Mouse (Mus musculus): Measurements from ENCODE around the gene Sez6. TPM values are rescaled to one million over a fixed set of nuclear protein-coding genes. Genes with fewer than 3 reads are reported as not detected.

Gene Sez6
- polyA plus RNA-seq, 1 experiment from 2014 or later = 13.3 TPM

Other genes with a start within 250 kb of the Sez6 start
- 5.0 and 15.3 TPM in 2 replicates for gene Nufip2, start 244.6 kb upstream of the Sez6 start, polyA plus RNA-seq (2014; fragmentation: Nextera tagmentation; extraction: Ambion mirVana)
- 2.7 and 4.0 TPM in 2 replicates for gene Cryba1, start 205.5 kb upstream of the Sez6 start, polyA plus RNA-seq (2014; fragmentation: Nextera tagmentation; extraction: Ambion mirVana)
- gene Myo18a, start 167.6 kb upstream of the Sez6 start, polyA plus RNA-seq (2014; fragmentation: Nextera tagmentation; extraction: Ambion mirVana) = 22.7 and 29.2 TPM in 2 replicates
- 0.74 and 0.96 TPM in 2 replicates for gene Gm10277, start 143.1 kb upstream of the Sez6 start, polyA plus RNA-seq (2014; fragmentation: Nextera tagmentation; extraction: Ambion mirVana)
- 7.6 and 8.6 TPM in 2 replicates for gene Pipox, start 36.7 kb upstream of the Sez6 start, polyA plus RNA-seq (2014; fragmentation: Nextera tagmentation; extraction: Ambion mirVana)
- 16.9 and 20.2 TPM in 2 replicates for gene Phf12, start 52.0 kb downstream of the Sez6 start, polyA plus RNA-seq (2014; fragmentation: Nextera tagmentation; extraction: Ambion mirVana)
- gene Dhrs13, start 101.5 kb downstream of the Sez6 start, polyA plus RNA-seq (2014; fragmentation: Nextera tagmentation; extraction: Ambion mirVana) = 20.0 and 21.0 TPM in 2 replicates
- gene Flot2, start 107.1 kb downstream of the Sez6 start, polyA plus RNA-seq (2014; fragmentation: Nextera tagmentation; extraction: Ambion mirVana) = 56.3 and 60.0 TPM in 2 replicates
- gene Eral1, start 149.6 kb downstream of the Sez6 start, polyA plus RNA-seq (2014; fragmentation: Nextera tagmentation; extraction: Ambion mirVana) = 31.9 and 37.2 TPM in 2 replicates
- gene Fam222b, start 163.9 kb downstream of the Sez6 start, polyA plus RNA-seq (2014; fragmentation: Nextera tagmentation; extraction: Ambion mirVana) = 24.3 and 24.4 TPM in 2 replicates
- 73.6 and 92.0 TPM in 2 replicates for gene Traf4, start 234.8 kb downstream of the Sez6 start, polyA plus RNA-seq (2014; fragmentation: Nextera tagmentation; extraction: Ambion mirVana)
- 5.2 and 7.0 TPM in 2 replicates for gene Nek8, start 245.9 kb downstream of the Sez6 start, polyA plus RNA-seq (2014; fragmentation: Nextera tagmentation; extraction: Ambion mirVana)
- 6.8 and 9.5 TPM in 2 replicates for gene Tlcd1, start 245.9 kb downstream of the Sez6 start, polyA plus RNA-seq (2014; fragmentation: Nextera tagmentation; extraction: Ambion mirVana)